Mouse (Mus musculus) kidney, adult 18-20 months (tissue): ENCODE data around the gene Mars.
"Not testable (repeated sequence)": the region's sequence is repeated elsewhere in the genome, so short reads cannot be mapped to it uniquely, and the experiment has no call there.

ENCODE experiments used
- DNase-seq: peaks from one replicate; pipeline ENCODE4 v3.0.0; 2021

The Mars gene

GRCm38 (mm10) chr10:127336952-127337351 lies 25.4 kb upstream of the Mars start:
- no peak for DNase-seq

- no peak for DNase-seq
Observed at GRCm38 (mm10) chr10:127335271-127335670, 23.7 kb upstream of the Mars start.

GRCm38 (mm10) chr10:127333152-127333551 lies 21.6 kb upstream of the Mars start:
- no peak for DNase-seq

- no peak for DNase-seq
Observed at GRCm38 (mm10) chr10:127332211-127332874, 20.8 kb upstream of the Mars start.

GRCm38 (mm10) chr10:127330212-127330611 lies 18.6 kb upstream of the Mars start:
- no peak for DNase-seq

- no peak for DNase-seq
Observed at GRCm38 (mm10) chr10:127327461-127328145, 16.0 kb upstream of the Mars start.

GRCm38 (mm10) chr10:127326828-127327227 lies 15.2 kb upstream of the Mars start:
- peak; percentile 36 for DNase-seq

- peak; percentile 45 for DNase-seq
Observed at GRCm38 (mm10) chr10:127326017-127326801, 14.6 kb upstream of the Mars start.

GRCm38 (mm10) chr10:127325454-127326016 lies 13.9 kb upstream of the Mars start:
- DNase-seq, result no peak

- peak; percentile 61 for DNase-seq
Observed at GRCm38 (mm10) chr10:127324495-127324894, 12.9 kb upstream of the Mars start.

GRCm38 (mm10) chr10:127323131-127323855 lies 11.7 kb upstream of the Mars start:
- DNase-seq, result no peak

- no peak for DNase-seq
Observed at GRCm38 (mm10) chr10:127322669-127323068, 11.1 kb upstream of the Mars start.

- DNase-seq, result no peak
Observed at GRCm38 (mm10) chr10:127322178-127322577, 10.6 kb upstream of the Mars start.

GRCm38 (mm10) chr10:127321621-127322020 lies 10.0 kb upstream of the Mars start, which contains the start of gene Arhgap9:
Arhgap9 (plus strand) TSS chr10:127321964.
- DNase-seq, result no peak

- DNase-seq, result no peak
Observed at GRCm38 (mm10) chr10:127319969-127320368, 8.4 kb upstream of the Mars start.

- DNase-seq, result no peak
Observed at GRCm38 (mm10) chr10:127318009-127318408, 6.4 kb upstream of the Mars start.

GRCm38 (mm10) chr10:127317277-127317676 lies 5.7 kb upstream of the Mars start:
- DNase-seq, result no peak

- not testable (repeated sequence) for DNase-seq
Observed at GRCm38 (mm10) chr10:127314950-127315349, 3.4 kb upstream of the Mars start.

- not testable (repeated sequence) for DNase-seq
Observed at GRCm38 (mm10) chr10:127313516-127313915, 1.9 kb upstream of the Mars start.

GRCm38 (mm10) chr10:127312858-127313257 lies 1.3 kb upstream of the Mars start:
- DNase-seq, result no peak

- peak; percentile 87 for DNase-seq
Observed at GRCm38 (mm10) chr10:127312356-127312676, 730 bp upstream of the Mars start.
